Mouse (Mus musculus): ENCODE measurements at regions not wholly inside any gene's neighbourhood (a gene's known extent, or its start where the extent isn't known, plus 50 kb on each side); places are given as distances from the start of the nearest gene placed in this dataset.
"Not testable (repeated sequence)": the region's sequence is repeated elsewhere in the genome, so short reads cannot be mapped to it uniquely, and the experiment has no call there.

DNA sequence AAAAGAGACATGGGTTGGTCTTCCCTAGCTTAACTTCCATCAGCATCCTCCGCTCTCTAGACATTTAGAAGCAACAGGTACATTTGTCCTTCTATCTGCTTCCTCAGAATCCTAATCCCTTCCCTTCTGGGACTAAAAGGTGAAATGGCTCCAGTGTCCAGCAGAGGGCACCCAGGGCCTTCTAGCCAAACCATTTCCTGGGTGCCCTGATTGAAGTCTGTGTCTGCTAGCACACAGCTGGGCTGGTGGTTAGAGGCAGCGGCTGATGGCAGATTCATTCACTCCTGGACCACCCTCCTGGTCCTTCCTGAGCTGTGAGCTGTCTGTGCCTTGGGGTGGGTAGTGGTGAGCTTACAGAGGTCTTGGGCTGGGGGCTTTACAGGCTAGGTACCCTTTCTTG is 76.5 kb upstream of the Col13a1 start:
- no peak overlapping the region for H3K4me2 ChIP-seq (replicated peaks)
- 66% methylated on average over 2 of the region's 2 CpGs for WGBS
- H3K4me3 ChIP-seq = no peak overlapping the region
- no peaks in the 10 kb centered on the region for H3K27me3 ChIP-seq
- no peak for ATAC-seq (ENCODE audit: low FRiP score, low read depth)
- no peaks in the 10 kb centered on the region for H3K36me3 ChIP-seq
- H3K9ac ChIP-seq = no peak overlapping the region
- H3K4me1 ChIP-seq = peaks cover 12% of the 10 kb centered on the region
- no peaks in the 10 kb centered on the region for H3K9me3 ChIP-seq
- no peak overlapping the region for H3K27ac ChIP-seq

DNA sequence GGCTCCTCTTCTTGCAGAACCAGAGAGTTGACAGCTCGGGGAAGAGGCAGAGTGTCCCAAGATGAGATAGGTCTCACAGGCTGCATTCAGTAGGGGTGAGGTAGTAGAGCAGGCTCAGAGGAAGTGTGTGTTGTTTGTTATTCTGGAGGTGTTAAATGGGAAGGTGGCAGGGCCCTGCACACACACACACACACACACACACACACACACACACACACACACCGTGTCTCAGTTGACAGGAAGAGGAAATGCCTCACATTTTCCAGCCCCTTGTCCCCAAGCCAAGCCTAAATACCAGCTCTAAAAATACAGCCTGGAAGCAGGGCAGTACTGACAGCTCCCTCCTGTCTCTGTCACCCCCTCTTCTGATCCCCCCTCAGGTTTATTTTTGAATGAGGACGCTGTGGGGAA is 70.9 kb upstream of the Col13a1 start:
- no peak overlapping the region for H3K4me3 ChIP-seq
- H3K36me3 ChIP-seq = no peaks in the 10 kb centered on the region
- H3K27ac ChIP-seq = no peak overlapping the region
- no peak overlapping the region for H3K9ac ChIP-seq
- peaks cover 5% of the 10 kb centered on the region; the same call in 1 of the 2 replicates for H3K4me1 ChIP-seq
- ATAC-seq (ENCODE audit: low FRiP score, low read depth) = 0 out of 2 replicates have a peak, but pooled peaks have one; percentile 59
- H3K4me2 ChIP-seq (replicated peaks) = no peak overlapping the region
- H3K27me3 ChIP-seq = no peaks in the 10 kb centered on the region
- H3K9me3 ChIP-seq = no peaks in the 10 kb centered on the region
- WGBS = 17% methylated on average over 3 of the region's 3 CpGs

DNA sequence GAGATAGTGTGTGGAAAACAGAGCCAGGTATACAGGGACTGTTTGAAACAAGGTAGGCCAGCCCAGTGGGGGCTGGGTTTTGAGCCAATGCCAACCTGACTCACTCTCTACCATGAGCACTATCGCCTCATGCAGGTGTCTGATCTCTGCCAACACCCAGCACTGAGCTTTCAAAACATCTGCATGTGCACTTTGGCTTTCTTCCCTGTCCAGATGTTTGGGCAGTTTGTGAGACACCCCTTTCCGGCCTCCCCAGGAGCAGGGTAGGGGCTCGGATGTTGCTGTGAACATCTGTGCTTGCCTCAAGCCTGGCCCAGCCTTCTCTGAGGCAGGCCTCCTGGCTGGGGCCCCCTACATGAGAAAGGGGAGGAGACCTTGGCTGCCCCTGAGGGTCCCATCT is 65.5 kb upstream of the Col13a1 start:
- H3K9me3 ChIP-seq = peaks cover 14% of the 10 kb centered on the region
- peak; percentile 71 for ATAC-seq (ENCODE audit: low FRiP score, low read depth)
- 33% methylated on average over 3 of the region's 3 CpGs for WGBS

DNA sequence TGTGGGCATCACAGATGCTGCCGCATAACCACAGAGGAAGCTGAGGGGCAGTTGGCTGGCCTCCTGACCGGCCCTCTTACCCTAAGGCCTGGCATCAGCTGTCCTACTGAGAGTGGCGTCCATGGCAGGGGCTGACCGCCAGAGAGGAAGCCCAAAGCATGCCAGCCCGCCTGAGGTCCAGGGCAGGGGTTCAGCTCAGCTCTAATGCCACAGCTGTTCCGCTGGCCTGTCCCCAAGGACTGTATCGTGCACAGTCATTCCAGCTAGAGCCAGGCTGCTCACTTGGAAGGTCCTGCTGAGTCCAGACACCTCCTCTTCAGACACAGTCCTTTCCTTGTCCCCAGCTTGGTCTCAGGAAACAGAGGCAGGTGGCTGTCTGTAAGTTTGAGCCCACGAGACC is 61.0 kb upstream of the Col13a1 start:
- Histone ChIP-seq H3K4me2 (replicated peaks) (no peak overlapping the region), H3K27ac (no peak overlapping the region)

More for the DNA sequence above, 65.5 kb upstream of the Col13a1 start:
- Histone ChIP-seq H3K27me3 (no peaks in the 10 kb centered on the region), H3K4me1 (peaks cover 9% of the 10 kb centered on the region; the same call in 1 of the 2 replicates), H3K9ac (no peak overlapping the region), H3K4me2 (replicated peaks) (no peak overlapping the region), H3K27ac (no peak overlapping the region), H3K4me3 (no peak overlapping the region), H3K36me3 (no peaks in the 10 kb centered on the region)

DNA sequence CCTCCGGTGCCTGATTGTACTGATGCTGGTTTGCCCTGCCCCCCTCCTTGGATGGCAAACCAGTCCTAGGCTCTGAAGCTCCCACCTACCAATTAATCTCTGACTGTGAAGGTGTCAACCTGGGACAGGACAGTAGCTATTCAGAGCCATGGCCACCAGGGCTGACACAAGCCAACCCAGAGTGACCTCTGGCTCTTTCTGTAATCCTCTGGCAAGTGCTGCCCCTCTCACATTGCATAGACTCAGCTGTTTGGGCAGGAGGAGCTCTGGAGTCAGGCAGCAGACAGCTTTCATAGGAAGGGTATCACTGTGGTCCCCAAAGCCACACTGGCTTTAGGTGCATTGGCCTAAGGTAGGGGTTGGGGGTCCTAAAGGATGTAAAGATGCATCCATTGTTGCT is 59.7 kb upstream of the Col13a1 start:
- 85% methylated on average over 1 of the region's 1 CpGs for WGBS
- no peak overlapping the region for H3K4me2 ChIP-seq (replicated peaks)
- H3K36me3 ChIP-seq = no peaks in the 10 kb centered on the region
- no peak overlapping the region for H3K27ac ChIP-seq
- ATAC-seq (ENCODE audit: low FRiP score, low read depth) = no peak
- no peak overlapping the region for H3K9ac ChIP-seq
- H3K4me1 ChIP-seq = no peaks in the 10 kb centered on the region
- peaks cover 14% of the 10 kb centered on the region for H3K9me3 ChIP-seq
- H3K27me3 ChIP-seq = no peaks in the 10 kb centered on the region
- H3K4me3 ChIP-seq = no peak overlapping the region

More for the DNA sequence above, 61.0 kb upstream of the Col13a1 start:
- Histone ChIP-seq H3K27me3 (no peaks in the 10 kb centered on the region), H3K36me3 (no peaks in the 10 kb centered on the region), H3K9ac (no peak overlapping the region), H3K4me1 (peaks cover 9% of the 10 kb centered on the region; the same call in 1 of the 2 replicates), H3K9me3 (peaks cover 14% of the 10 kb centered on the region), H3K4me3 (no peak overlapping the region)
- 90% methylated on average over 8 of the region's 8 CpGs for WGBS
- no peak for ATAC-seq (ENCODE audit: low FRiP score, low read depth)

DNA sequence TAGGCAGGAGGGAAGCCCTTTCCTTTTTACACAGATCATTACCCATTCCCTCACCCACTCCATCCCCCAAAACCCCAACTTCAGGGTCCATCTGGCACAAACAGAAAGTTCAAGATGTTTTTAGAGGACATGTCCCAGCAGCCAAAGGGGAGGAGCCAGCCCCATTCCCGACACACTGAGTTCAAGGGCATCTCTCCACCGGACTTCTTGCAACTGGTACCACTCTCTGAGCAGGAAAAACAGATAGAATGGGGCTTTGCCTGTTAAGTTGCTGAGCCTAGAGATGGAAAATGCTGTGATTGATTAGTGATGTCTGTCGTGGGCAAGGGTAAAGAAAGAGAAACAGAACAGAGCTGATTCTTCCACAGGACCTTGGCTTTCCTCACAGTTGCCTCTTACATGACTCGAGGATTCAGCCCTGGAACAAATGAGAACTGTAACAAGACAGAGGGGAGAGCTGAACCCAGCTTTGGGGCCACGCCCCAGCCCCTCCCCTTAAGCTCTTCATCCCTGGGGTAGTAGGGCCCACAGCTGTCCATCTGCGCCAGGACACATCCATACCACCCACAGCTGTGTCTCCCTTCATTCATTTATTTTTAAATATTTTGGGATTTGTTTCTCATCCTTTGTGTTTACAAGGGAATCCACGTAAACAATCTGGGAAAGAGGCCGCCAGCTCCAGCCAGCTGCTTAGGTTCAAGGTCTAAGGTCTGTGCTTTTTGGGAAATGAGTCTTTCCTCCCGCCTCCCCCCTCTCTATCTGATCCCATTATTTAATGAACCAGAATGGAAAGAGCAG is 58.7 kb upstream of the Col13a1 start:
- Histone ChIP-seq H3K9ac (no peak overlapping the region), H3K36me3 (no peaks in the 10 kb centered on the region), H3K27ac (no peak overlapping the region), H3K4me3 (no peak overlapping the region), H3K9me3 (peaks cover 14% of the 10 kb centered on the region), H3K4me1 (no peaks in the 10 kb centered on the region), H3K27me3 (no peaks in the 10 kb centered on the region), H3K4me2 (replicated peaks) (no peak overlapping the region)
- no peak for ATAC-seq (ENCODE audit: low FRiP score, low read depth)
- WGBS = 77% methylated on average over 9 of the region's 9 CpGs

DNA sequence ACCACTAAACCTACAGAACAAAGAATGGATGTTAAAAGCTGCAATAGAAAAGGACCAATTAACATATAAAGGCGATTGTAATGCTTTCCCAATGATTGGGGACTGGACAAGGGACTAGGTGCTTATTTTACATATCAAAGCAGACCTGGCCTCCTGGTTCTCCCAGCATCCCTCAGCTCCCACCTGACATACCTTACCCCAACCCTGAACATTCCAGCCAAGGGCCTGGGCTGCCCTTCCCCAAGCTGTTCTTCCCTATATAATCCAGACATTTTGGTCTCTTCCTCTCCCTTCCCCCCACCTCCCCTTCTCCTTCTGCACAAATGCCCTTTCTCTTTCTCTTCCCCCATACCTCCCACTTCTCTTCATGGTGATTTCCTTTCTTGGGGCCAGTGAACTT is 57.9 kb upstream of the Col13a1 start:
- H3K36me3 ChIP-seq = no peaks in the 10 kb centered on the region
- H3K4me2 ChIP-seq (replicated peaks) = no peak overlapping the region
- H3K27ac ChIP-seq = no peak overlapping the region
- H3K9me3 ChIP-seq = peaks cover 14% of the 10 kb centered on the region
- H3K9ac ChIP-seq = no peak overlapping the region
- no peaks in the 10 kb centered on the region for H3K27me3 ChIP-seq
- H3K4me3 ChIP-seq = no peak overlapping the region
- no peaks in the 10 kb centered on the region for H3K4me1 ChIP-seq
- no peak for ATAC-seq (ENCODE audit: low FRiP score, low read depth)
- WGBS = 44% methylated on average over 1 of the region's 1 CpGs

DNA sequence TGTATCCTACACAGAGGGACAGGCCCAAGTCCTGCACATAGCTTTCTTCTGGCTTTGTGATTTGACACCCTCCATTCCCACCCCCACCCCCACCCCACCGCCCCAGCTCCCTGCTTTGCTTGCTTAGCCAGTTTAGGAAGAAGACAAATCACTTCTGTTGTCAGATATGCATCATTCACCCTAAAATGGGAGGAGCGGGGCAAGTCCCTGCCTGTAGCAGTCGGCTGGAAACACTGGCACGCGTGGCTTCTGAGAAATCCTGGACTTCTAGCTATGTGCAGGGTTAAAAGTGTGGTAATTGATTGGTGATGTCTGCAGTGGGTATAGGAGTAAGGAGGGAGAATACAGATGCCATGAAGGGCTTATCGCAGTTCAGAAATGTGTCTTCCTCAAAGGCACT is 55.4 kb upstream of the Col13a1 start:
- H3K27me3 ChIP-seq = no peaks in the 10 kb centered on the region
- H3K4me3 ChIP-seq = no peak overlapping the region
- H3K27ac ChIP-seq = no peak overlapping the region
- ATAC-seq (ENCODE audit: low FRiP score, low read depth) = no peak
- 77% methylated on average over 6 of the region's 6 CpGs for WGBS
- no peaks in the 10 kb centered on the region for H3K36me3 ChIP-seq
- peaks cover 4% of the 10 kb centered on the region; the same call in 1 of the 2 replicates for H3K9me3 ChIP-seq
- no peaks in the 10 kb centered on the region for H3K4me1 ChIP-seq
- H3K9ac ChIP-seq = no peak overlapping the region
- H3K4me2 ChIP-seq (replicated peaks) = no peak overlapping the region

DNA sequence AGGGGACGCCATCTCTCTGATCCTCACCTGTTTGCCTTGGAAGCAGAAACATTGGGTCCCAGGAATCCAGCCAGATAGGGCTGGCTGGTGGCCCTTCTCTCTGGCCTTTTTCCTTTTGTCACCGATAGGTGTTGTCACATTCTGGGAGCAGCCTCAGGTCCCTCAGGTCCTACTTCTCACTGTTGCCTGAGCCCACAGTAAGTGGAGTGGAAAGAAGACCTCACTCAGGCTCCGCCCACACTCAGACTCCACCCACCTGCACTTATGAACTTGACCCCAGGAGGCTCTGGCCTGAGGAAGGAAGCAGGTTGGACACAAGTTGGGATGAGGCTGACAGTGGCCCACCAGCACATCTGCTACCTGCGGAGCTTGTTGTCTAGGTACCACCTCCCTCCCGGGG is 54.8 kb upstream of the Col13a1 start:
- ATAC-seq (ENCODE audit: low FRiP score, low read depth) = no peak
- Histone ChIP-seq H3K27me3 (no peaks in the 10 kb centered on the region), H3K4me3 (no peak overlapping the region), H3K36me3 (no peaks in the 10 kb centered on the region), H3K9ac (no peak overlapping the region), H3K27ac (no peak overlapping the region), H3K4me2 (replicated peaks) (no peak overlapping the region), H3K4me1 (no peaks in the 10 kb centered on the region), H3K9me3 (peaks cover 7% of the 10 kb centered on the region; the same call in 1 of the 2 replicates)
- 73% methylated on average over 5 of the region's 5 CpGs for WGBS

DNA sequence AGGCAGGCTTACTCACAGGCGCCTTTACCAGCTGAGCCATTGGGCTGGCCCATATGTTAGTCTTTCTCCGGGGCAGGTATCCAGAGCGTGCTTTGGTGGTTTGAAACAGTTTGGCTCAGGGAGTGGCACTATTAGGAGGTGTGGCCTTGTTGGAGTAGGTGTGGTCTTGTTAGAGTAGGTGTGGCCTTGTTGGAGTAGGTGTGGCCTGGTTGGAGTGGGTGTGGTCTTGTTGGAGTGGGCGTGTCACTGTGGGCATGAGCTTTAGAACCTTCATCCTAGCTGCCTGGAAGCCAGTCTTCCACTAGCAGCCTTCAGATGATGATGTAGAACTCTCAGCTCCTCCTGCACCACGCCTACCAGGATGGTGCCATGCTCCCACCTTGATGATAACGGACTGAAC is 53.1 kb upstream of the Col13a1 start:
- H3K4me1 ChIP-seq = peaks cover 11% of the 10 kb centered on the region
- H3K36me3 ChIP-seq; H3K4me3 ChIP-seq; H3K9ac ChIP-seq; H3K27ac ChIP-seq; H3K9me3 ChIP-seq; ATAC-seq (ENCODE audit: low FRiP score, low read depth); H3K4me2 ChIP-seq (replicated peaks); H3K27me3 ChIP-seq: not testable (repeated sequence)
- 91% methylated on average over 6 of the region's 6 CpGs for WGBS

DNA sequence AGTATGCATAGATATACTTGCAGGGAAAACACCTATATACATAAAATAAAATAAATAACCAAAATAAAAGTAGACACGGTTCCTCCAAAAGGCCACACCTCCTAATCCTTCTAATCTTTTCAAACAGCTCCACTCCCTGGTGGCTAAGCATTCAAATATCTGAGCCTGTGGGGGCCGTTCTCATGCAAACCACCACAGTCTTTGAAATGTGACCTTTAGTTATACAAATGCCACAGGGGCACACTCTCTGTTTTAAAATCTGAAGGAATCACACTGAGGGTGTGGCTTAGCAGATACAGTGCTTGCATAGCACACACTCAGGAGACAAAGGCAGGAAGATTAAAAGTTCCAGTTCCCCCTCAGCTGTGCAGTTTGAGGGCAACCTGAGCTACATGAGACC is 50.4 kb upstream of the Col13a1 start:
- H3K27me3 ChIP-seq = no peaks in the 10 kb centered on the region
- 92% methylated on average over 2 of the region's 2 CpGs for WGBS

More for the DNA sequence above, 50.4 kb upstream of the Col13a1 start:
- H3K4me3 ChIP-seq = no peak overlapping the region
- H3K36me3 ChIP-seq = no peaks in the 10 kb centered on the region
- peaks cover 7% of the 10 kb centered on the region; the same call in 1 of the 2 replicates for H3K9me3 ChIP-seq
- peaks cover 14% of the 10 kb centered on the region for H3K4me1 ChIP-seq
- H3K4me2 ChIP-seq (replicated peaks) = no peak overlapping the region
- no peak overlapping the region for H3K9ac ChIP-seq
- no peak overlapping the region for H3K27ac ChIP-seq
- no peak for ATAC-seq (ENCODE audit: low FRiP score, low read depth)
